Mouse (Mus musculus): ENCODE data around the gene Usp17la.
"Not testable (repeated sequence)": the region's sequence is repeated elsewhere in the genome, so short reads cannot be mapped to it uniquely, and the experiment has no call there.

Usp17la gene

GRCm38 (mm10) chr7:104856709-104857108 lies at the start of gene Usp17la:
TSS of gene Usp17la (plus strand) at chr7:104857009.
- not testable (repeated sequence) for DNase-seq (ENCODE audit: low read depth, low spot score)

DNA sequence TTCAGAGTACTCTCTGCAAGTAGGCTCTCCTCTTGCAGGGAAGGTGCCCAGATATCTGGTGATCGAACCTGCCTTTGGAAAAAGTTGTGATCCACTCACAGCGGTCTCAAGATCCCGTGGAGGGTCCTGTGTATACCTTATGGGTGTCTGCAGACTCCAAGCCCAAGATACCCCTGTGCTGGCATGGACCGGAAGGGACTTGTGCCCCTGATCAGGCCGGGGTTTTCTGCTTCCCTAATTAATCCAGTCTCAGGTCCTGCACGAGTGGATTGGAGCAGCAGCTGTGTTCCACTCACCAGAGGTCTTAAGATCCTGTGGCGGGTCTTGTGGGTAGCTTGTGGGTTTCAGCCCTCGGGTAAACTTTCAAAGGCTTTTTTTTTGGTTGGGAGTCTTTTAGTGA lies 46.5 kb upstream of the Usp17la start:
- not testable (repeated sequence) for DNase-seq (ENCODE audit: low read depth, low spot score)

DNA sequence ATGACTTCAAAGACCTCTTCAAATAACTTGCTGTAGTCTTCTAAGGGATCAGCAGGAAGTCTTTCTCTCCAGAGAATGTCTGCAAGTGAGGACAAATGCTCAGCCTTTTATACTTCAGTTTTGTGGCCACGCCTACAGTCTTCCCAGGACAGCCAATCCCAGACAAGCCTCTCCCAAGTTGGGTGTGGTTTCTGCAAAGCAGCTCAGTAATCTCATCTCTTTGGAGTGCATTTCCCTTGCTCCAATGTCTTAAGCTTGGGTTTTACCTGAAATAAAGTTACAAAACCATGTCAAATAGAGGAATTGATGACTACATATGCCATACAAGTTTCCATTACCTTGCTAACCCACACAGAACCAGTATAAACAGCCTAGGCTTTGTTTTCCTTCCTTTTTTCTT lies 14.3 kb upstream of the Usp17la start, which contains the start of gene Usp17lb:
TSS of gene Usp17lb (minus strand) at position 101 of the 400 bp plus-strand sequence.
- no peak for DNase-seq (ENCODE audit: low read depth, low spot score)

- DNase-seq (ENCODE audit: low read depth, low spot score) = no peak
These were observed 13.0 kb upstream of the Usp17la start for GRCm38 (mm10) chr7:104843731-104844287.

GRCm38 (mm10) chr7:104851546-104851945 lies 5.3 kb upstream of the Usp17la start:
- not testable (repeated sequence) for DNase-seq (ENCODE audit: low read depth, low spot score)

- DNase-seq (ENCODE audit: low read depth, low spot score) = no peak
These were observed 1.5 kb upstream of the Usp17la start for GRCm38 (mm10) chr7:104855248-104855750.

DNA sequence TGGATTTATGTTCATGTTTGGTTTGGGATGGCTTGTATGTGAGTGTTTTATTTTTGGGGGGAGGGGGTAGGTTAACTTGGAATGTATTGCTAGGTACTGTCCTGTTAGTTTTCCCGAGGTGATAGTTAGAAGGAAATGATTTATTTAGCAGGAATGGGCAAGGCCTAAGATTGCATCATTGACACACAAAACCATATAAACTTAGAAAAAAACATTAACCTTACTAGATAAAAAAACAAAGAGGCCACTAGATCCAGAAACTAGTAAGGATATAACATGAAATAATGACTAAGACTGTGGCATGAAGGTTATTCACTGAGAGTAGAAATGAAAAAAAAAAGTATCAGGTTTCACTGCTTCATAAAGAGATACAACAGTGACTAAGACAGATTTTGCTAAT lies 874 bp downstream of the Usp17la start:
- no peak for DNase-seq (ENCODE audit: low read depth, low spot score)

- DNase-seq (ENCODE audit: low read depth, low spot score) = no peak
These were observed 4.6 kb downstream of the Usp17la start for GRCm38 (mm10) chr7:104861381-104861780.

- DNase-seq (ENCODE audit: low read depth, low spot score) = no peak
These were observed 20.9 kb downstream of the Usp17la start, which contains the start of gene Olfr665 for GRCm38 (mm10) chr7:104877731-104878130. TSS of gene Olfr665 (plus strand) at chr7:104878031.

- DNase-seq (ENCODE audit: low read depth, low spot score) = no peak
These were observed 39.0 kb downstream of the Usp17la start, which contains the start of gene Olfr666 for GRCm38 (mm10) chr7:104895852-104896251. TSS of gene Olfr666 (minus strand) at chr7:104895952.
